Mouse (Mus musculus) 3T3-L1 (cell line): ENCODE data around the gene Apba1.

Source experiments
- DNase-seq: peaks from one replicate; pipeline ENCODE4 v3.0.0-alpha.2; 2015; ENCODE audit warnings: low read depth, low spot score

The Apba1 gene

DNA sequence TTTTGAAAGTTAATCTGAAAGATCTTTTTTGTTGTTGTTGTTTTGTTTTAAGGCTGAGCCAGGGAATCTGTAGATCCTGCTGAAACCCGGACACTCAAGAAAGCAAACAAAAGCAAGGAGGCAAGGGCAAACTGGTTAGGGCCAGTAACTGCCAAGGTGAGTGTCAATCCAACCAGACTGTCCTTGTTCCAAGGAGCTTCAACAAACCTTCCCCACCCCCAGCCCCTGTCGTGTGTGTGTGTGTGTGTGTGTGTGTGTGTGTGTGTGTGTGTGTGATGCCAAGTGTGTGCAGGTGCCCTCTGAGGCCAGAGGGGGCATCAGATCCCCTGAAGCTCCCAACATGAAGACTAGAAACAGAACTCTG is 210.2 kb downstream of the Apba1 start:
- no peak for DNase-seq

DNA sequence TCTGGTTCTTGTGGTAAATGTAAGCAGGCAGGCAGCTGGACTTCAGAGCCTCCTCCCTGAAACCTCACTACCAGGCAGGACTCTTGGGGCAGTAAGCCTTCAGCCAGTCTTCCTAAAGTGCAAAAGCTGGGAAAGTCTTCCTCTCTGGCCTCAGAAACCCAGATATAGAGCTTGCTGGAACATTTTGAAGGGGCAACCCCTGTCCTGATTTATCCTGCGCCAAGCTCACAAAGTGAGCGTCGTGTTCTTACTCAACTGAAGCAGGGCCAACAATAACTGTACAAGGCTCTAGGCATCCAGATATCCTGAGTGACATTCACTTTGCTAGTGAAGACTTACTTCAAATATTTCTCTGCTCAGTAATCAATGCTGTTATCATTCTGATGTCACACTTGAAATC is 211.7 kb downstream of the Apba1 start:
- peak; percentile 32 for DNase-seq

- peak; percentile 81 for DNase-seq
Measured at GRCm38 (mm10) chr19:23971391-23971790, 212.7 kb downstream of the Apba1 start.

- DNase-seq, result peak; percentile 86
Measured at GRCm38 (mm10) chr19:23972881-23973649, 214.4 kb downstream of the Apba1 start.

DNA sequence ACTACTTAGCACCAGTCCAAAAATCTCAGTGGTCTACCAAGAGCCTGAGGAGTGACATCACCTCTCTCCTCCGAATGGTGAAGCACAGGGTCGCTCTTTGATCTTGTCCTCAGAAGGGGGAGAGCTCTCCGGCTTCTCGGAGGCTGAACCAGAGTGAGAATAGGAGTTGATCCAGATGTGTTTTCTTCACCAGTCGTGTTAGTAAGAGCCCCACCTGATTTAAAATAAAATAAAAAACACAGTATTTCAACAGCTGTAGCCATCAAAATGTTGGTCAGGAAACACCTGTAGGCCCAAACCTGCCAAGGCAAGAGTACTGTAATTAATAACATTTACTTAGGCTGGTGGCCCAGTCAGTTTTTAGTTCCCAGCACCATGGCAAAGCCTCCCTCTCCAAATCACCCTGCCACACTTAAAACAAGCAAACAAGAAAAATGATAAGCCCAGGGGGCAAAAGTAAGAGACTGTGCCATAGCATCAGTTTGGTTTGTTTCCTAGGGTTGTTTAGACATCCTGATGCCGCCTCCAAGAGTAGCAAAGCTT is 219.3 kb downstream of the Apba1 start:
- no peak for DNase-seq

DNA sequence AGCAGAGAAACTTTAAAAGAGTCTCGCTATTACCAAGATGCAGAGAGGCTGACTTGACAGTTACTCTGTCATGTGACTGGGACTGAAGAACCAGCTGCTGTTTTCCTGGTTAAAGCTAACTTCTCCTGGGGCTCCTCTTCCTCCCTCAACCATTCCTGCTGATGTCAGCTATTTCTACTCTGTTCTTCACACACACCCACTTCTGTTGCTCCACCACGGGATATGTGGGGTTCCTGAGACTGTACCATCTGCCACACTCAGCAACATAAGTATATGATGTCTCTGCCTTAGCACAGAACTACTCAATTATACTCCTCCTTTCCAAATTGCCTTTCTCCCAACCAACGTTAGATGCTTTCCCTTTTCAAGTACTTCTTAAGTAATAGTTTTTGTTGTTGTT is 221.9 kb downstream of the Apba1 start:
- no peak for DNase-seq

DNA sequence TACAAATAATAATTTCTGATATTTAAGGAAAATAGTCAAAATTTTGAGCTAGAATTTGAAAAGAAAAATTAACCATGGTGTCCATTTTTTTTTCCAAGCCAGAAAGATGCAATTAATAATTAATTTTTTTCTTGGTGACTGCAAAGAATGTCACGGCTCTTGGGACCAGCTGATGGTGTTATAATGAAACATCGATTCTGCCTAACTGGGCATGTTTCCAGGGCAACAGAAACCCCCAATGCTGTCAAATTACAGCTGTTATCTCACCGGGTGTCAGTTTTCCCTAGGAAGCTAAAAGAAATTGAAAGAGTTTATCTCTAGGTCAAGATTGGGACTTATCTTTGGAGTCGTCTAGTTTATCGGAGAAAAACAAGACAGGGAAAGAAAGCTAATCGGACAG is 225.5 kb downstream of the Apba1 start:
- DNase-seq, result no peak

DNA sequence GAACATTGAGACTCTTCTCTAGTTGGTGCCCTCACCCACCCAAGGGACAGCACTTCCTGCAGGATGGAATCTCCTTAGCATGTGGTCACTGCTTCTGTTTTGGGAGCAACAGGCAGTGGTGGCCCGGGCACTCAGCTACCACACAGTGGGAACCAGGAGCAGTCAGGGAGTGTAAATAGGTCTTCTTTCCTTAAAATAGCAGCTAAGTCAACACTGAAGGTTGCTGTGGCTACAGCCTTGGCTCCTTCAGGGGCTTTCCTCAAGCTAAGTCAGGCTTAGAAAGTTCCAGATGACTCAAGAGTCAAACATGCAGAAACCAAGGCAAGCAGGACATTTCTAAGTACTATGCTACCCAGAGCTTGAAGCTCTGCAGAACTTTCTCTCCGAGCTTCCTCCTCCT is 228.6 kb downstream of the Apba1 start:
- DNase-seq, result peak; percentile 86

DNA sequence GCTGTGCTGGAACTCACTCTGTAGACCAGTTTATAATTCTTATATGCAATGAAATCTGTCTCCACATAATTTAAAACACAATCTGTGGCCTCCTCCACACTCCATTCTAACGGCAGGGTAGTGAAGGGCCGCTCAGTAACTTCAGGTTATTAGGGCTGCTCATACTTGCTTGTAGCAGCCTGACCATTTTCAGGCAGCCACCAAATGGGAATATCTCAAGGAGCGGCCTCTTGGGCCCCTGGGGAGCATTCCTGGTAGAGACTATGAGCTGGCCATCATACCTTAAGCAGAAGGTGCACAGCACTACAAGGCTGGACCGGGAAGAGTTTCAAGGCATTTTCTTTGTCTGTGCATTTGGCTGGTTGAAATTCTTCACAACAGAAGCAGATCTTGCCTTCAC is 229.5 kb downstream of the Apba1 start:
- no peak for DNase-seq

DNA sequence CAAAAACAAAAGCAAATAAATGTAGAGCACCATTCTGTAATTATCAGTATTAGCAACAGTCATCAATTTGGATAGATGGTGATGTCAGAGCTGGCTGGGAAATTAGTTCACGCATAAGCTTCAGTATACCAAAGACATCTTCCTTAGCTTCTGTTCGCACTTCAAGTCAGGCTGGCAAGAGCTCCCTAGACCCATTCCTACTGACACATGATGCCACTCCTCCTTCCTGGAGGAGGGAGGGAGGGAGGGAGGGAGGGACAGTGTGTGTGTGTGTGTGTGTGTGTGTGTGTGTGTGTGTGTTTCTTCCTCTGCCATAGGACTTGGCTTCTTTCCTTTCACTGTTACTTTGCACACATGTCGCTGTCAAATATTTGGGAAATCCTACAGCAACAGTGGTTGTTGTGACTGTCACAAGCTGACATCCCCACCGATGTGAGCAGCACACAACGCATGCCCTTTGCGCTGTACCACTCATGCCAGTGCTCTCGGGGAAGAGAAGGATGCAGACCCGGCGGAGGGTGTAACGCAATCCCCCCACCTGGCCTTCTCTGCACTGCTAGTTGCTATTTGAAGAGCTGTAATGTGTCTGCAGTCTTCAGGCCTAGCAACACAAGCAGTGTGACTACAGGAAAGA is 237.2 kb downstream of the Apba1 start:
- DNase-seq, result no peak
